Mouse (Mus musculus): Measurements from ENCODE around the gene Cyb5d1.

DNA sequence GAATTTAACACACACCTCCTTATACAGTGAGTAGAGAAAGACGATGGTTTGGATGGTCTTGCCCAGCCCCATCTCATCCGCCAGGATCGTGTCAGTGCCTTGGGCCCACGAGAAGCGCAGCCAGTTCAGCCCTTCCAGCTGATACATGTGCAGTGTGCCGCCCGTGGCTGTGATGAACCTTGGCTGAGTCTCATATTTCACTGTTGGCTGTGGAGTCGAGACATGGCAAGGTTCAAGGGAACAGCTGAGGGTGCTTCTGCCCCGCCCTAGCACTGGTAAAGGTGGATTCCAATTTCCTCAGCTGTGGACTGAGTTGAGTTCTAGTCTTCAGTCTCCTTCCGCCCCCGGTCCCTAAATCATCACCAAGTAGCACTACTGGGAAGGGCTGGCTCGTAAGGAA is 37.7 kb downstream of the Cyb5d1 start:
- TF ChIP-seq EP300 (IDR thresholded peaks at IDR 0.05; ENCODE audit: insufficient read depth, low read depth, low read length) (no peak), POLR2A (IDR thresholded peaks at IDR 0.05; ENCODE audit: insufficient read depth, low read depth, low read length) (no peak)

All from heart, adult 2 months (tissue).